ENCODE assay signal across 18 mouse cellular contexts in genomic region chr12:57159904-57160303, GRCm38 (mm10). TPM values are rescaled to one million over a fixed set of nuclear protein-coding genes. Genes with fewer than 3 reads are reported as not detected.
"Had no signal": no experiment of that assay in that cellular context is flagged by ENCODE, and none has a peak within 500 bp of the region (broad histone marks: within the 10 kb centered on the region; RNA-seq: fewer than 3 reads in every experiment).

No protein-coding gene starts in this region.

- H3K9ac ChIP-seq: liver, embryonic 15.5 days; liver, postnatal 0 days; lung, embryonic 15.5 days; midbrain, embryonic 13.5 days; midbrain, embryonic 15.5 days; neural tube, embryonic 12.5 days; stomach, embryonic 15.5 days had no signal

- H3K4me1 ChIP-seq: lung, embryonic 15.5 days; megakaryocyte, embryonic 14.5 days; midbrain, embryonic 13.5 days; midbrain, embryonic 15.5 days; neural tube, embryonic 12.5 days; stomach, embryonic 15.5 days had no signal

- H3K4me2 ChIP-seq: liver, embryonic 15.5 days; lung, embryonic 15.5 days; midbrain, embryonic 11.5 days; midbrain, embryonic 13.5 days; midbrain, embryonic 15.5 days; neural tube, embryonic 12.5 days; stomach, embryonic 15.5 days had no signal

- DNase-seq: liver, postnatal 0 days; lung, adult 2 months; lung, postnatal 14 days; lung, postnatal 36 days; right cerebral cortex, postnatal 14 days; thymus, adult 18-20 months; thymus, postnatal 14 days; thymus, postnatal 36 days had no signal

- H3K36me3 ChIP-seq: liver, embryonic 15.5 days; lung, embryonic 15.5 days; midbrain, embryonic 13.5 days; midbrain, embryonic 15.5 days; neural tube, embryonic 12.5 days; stomach, embryonic 15.5 days had no signal

- H3K27me3 ChIP-seq: liver, embryonic 15.5 days; lung, embryonic 15.5 days; megakaryocyte, embryonic 14.5 days; midbrain, embryonic 13.5 days; midbrain, embryonic 15.5 days; neural tube, embryonic 12.5 days; stomach, embryonic 15.5 days had no signal

- ATAC-seq: liver, postnatal 0 days; lung, postnatal 0 days; midbrain, embryonic 13.5 days; midbrain, embryonic 15.5 days had no signal

- H3K27ac ChIP-seq: liver, embryonic 15.5 days; lung, embryonic 15.5 days; macrophage; midbrain, embryonic 13.5 days; midbrain, embryonic 15.5 days; neural tube, embryonic 12.5 days; stomach, embryonic 15.5 days had no signal

- H3K4me3 ChIP-seq: liver, embryonic 15.5 days; lung, embryonic 15.5 days; megakaryocyte, embryonic 14.5 days; midbrain, embryonic 13.5 days; midbrain, embryonic 15.5 days; neural tube, embryonic 12.5 days; stomach, embryonic 15.5 days had no signal

- H3K9me3 ChIP-seq: liver, embryonic 15.5 days; lung, embryonic 15.5 days; midbrain, embryonic 13.5 days; midbrain, embryonic 15.5 days; neural tube, embryonic 12.5 days; stomach, embryonic 15.5 days had no signal

RNA-seq across cellular contexts. Expression of gene Slc25a21, which starts 37.4 kb away (rescaled TPM):
- polyA plus RNA-seq: macrophage had no signal
